Mouse (Mus musculus) spleen, adult 2 months (tissue): ENCODE measurements around the gene Abcc2. TPM values are rescaled to one million over a fixed set of nuclear protein-coding genes. Genes with fewer than 3 reads are reported as not detected.

ENCODE experiments used
- DNase-seq, 2 experiments: peaks; one replicate each; pipeline versions ENCODE4 v3.0.0 to v3.0.0-alpha.2; 2012 to 2021; ENCODE audit warnings: low spot score in 2 of 2, low read depth in 1 of 2
- H3K27ac ChIP-seq: fragments of 200-500 bp; 2 replicates; pipeline ENCODE4 v1.5.1; 2012; ENCODE audit warnings: low read length, inconsistent platforms; ENCODE audit not compliant: insufficient read depth
- H3K27me3 ChIP-seq: fragments of 200-500 bp; 2 replicates; pipeline ENCODE4 v1.6.1; 2012; ENCODE audit warnings: mild to moderate bottlenecking, moderate library complexity, low read length, inconsistent platforms; ENCODE audit not compliant: control insufficient read depth, insufficient read depth
- H3K36me3 ChIP-seq: fragments of 200-500 bp; 2 replicates; pipeline ENCODE4 v1.6.1; 2012; ENCODE audit warnings: mild to moderate bottlenecking, low read length, inconsistent platforms; ENCODE audit not compliant: control insufficient read depth, insufficient read depth
- H3K4me1 ChIP-seq: fragments of 200-500 bp; 2 replicates; pipeline ENCODE4 v1.6.1; 2011; ENCODE audit warnings: inconsistent platforms; ENCODE audit not compliant: control insufficient read depth, insufficient read depth, insufficient read length
- H3K4me3 ChIP-seq: fragments of 200-500 bp; 2 replicates; pipeline ENCODE4 v1.5.1; 2011; ENCODE audit warnings: mild to moderate bottlenecking, inconsistent platforms; ENCODE audit not compliant: insufficient read depth, insufficient read length; ENCODE audit errors: extremely low read depth
- CTCF ChIP-seq: fragments of 200-500 bp; IDR thresholded peaks from 2 replicates; pipeline ENCODE4 v1.5.1; 2011; ENCODE audit warnings: mild to moderate bottlenecking, inconsistent platforms; ENCODE audit not compliant: insufficient read depth, insufficient read length, insufficient replicate concordance; ENCODE audit errors: extremely low read depth
- POLR2A ChIP-seq: fragments of 200-500 bp; IDR thresholded peaks from 2 replicates; pipeline ENCODE4 v1.6.1; 2011; ENCODE audit warnings: low read depth, low read length, inconsistent platforms
- WGBS: fragments of 180-500 bp; shearing (Covaris S2); methylation state at CpG from one replicate; pipeline ENCODE4 v1.1.7; 2018; 5-methylcytosine and 5-hydroxymethylcytosine counted together
- polyA plus RNA-seq: library from polyadenylated mRNA; depleted of rRNA; stranded (reverse); fragments of >200 nt; gene quantifications from 2 replicates; pipeline ENCODE4 v1.2.3, GENCODE M21; 2012

Abcc2 gene
- polyA plus RNA-seq, 1 experiment = 0.14 TPM

GRCm38 (mm10) chr19:43753226-43753835 lies 28.7 kb upstream of the Abcc2 start:
- DNase-seq = peak; percentile 75 to 86
- TF ChIP-seq POLR2A = no peak
- TF ChIP-seq CTCF = peak; percentile 86; the same call in 1 of the 2 replicates
- WGBS = 1% methylated on average over 16 of the region's 24 CpGs
- Histone ChIP-seq H3K4me3 (peak overlapping the region; percentile 73), H3K4me1 (no peaks in the 10 kb centered on the region; the same call in 1 of the 2 replicates), H3K27me3 (no peaks in the 10 kb centered on the region), H3K27ac (peak overlapping the region; percentile 98), H3K36me3 (peaks cover 4% of the 10 kb centered on the region)

GRCm38 (mm10) chr19:43754237-43754636 lies 27.8 kb upstream of the Abcc2 start:
- Histone ChIP-seq H3K27ac (no peak overlapping the region), H3K4me1 (no peaks in the 10 kb centered on the region; the same call in 1 of the 2 replicates), H3K36me3 (peaks cover 6% of the 10 kb centered on the region; the same call in 1 of the 2 replicates), H3K27me3 (no peaks in the 10 kb centered on the region), H3K4me3 (no peak overlapping the region)
- TF ChIP-seq POLR2A (no peak), CTCF (no peak)
- DNase-seq = no peak
- 73% methylated on average over 2 of the region's 2 CpGs for WGBS

GRCm38 (mm10) chr19:43754872-43755271 lies 27.1 kb upstream of the Abcc2 start:
- no peak overlapping the region for H3K27ac ChIP-seq
- H3K27me3 ChIP-seq = no peaks in the 10 kb centered on the region
- H3K36me3 ChIP-seq = peaks cover 9% of the 10 kb centered on the region; the same call in 1 of the 2 replicates
- DNase-seq = no peak
- 85% methylated on average over 2 of the region's 2 CpGs for WGBS
- no peak overlapping the region for H3K4me3 ChIP-seq
- TF ChIP-seq CTCF (no peak), POLR2A (no peak)
- no peaks in the 10 kb centered on the region; the same call in 1 of the 2 replicates for H3K4me1 ChIP-seq

- TF ChIP-seq CTCF (peak; percentile 65; the same call in 1 of the 2 replicates), POLR2A (no peak)
- peak; percentile 66 to 73 for DNase-seq
- H3K4me3 ChIP-seq = no peak overlapping the region
- no peaks in the 10 kb centered on the region for H3K27me3 ChIP-seq
- H3K36me3 ChIP-seq = peaks cover 11% of the 10 kb centered on the region
- 21% methylated on average over 6 of the region's 6 CpGs for WGBS
- H3K4me1 ChIP-seq = no peaks in the 10 kb centered on the region
- H3K27ac ChIP-seq = no peak overlapping the region
Observed at GRCm38 (mm10) chr19:43760504-43760903, 21.5 kb upstream of the Abcc2 start.

- no peak for TF ChIP-seq CTCF
- TF ChIP-seq POLR2A = no peak
- Histone ChIP-seq H3K27ac (no peak overlapping the region), H3K4me1 (no peaks in the 10 kb centered on the region), H3K4me3 (no peak overlapping the region), H3K36me3 (peaks cover 12% of the 10 kb centered on the region), H3K27me3 (no peaks in the 10 kb centered on the region)
- DNase-seq = no peak
Observed at GRCm38 (mm10) chr19:43761543-43762256, 20.3 kb upstream of the Abcc2 start.

GRCm38 (mm10) chr19:43762410-43762809 lies 19.6 kb upstream of the Abcc2 start:
- Histone ChIP-seq H3K36me3 (peaks cover 12% of the 10 kb centered on the region), H3K4me3 (no peak overlapping the region), H3K27ac (no peak overlapping the region), H3K4me1 (no peaks in the 10 kb centered on the region), H3K27me3 (no peaks in the 10 kb centered on the region)
- TF ChIP-seq CTCF (no peak), POLR2A (no peak)
- no peak for DNase-seq
- 93% methylated on average over 2 of the region's 2 CpGs for WGBS

- 94% methylated on average over 5 of the region's 5 CpGs for WGBS
- peaks cover 17% of the 10 kb centered on the region for H3K36me3 ChIP-seq
- H3K27me3 ChIP-seq = no peaks in the 10 kb centered on the region
- H3K4me1 ChIP-seq = no peaks in the 10 kb centered on the region
- no peak overlapping the region for H3K27ac ChIP-seq
- no peak overlapping the region for H3K4me3 ChIP-seq
- TF ChIP-seq CTCF (no peak), POLR2A (no peak)
- DNase-seq = no peak
Observed at GRCm38 (mm10) chr19:43766451-43766850, 15.5 kb upstream of the Abcc2 start.
